In genomic region chr5:67607804-67608673, GRCm38 (mm10) we compare ENCODE assay signal across 8 mouse cellular contexts. TPM values are rescaled to one million over a fixed set of nuclear protein-coding genes. Genes with fewer than 3 reads are reported as not detected.
DNase-seq lines count a peak whose midpoint lies in the region; ATAC-seq lines count a peak whose summit lies in the region.

Gene Shisa3 (plus strand): TSS chr5:67607882.

- no peaks in the 10 kb centered on the region for H3K36me3 ChIP-seq in forebrain, embryonic 12.5 days (replicated peaks)
- H3K36me3 ChIP-seq in hindbrain, embryonic 11.5 days (ENCODE audit: control insufficient read depth, insufficient read depth, low read length) = no peaks in the 10 kb centered on the region
- H3K36me3 ChIP-seq in limb, embryonic 13.5 days = no peaks in the 10 kb centered on the region; the same call in 1 of the 2 replicates
- H3K36me3 ChIP-seq in midbrain, embryonic 14.5 days (ENCODE audit: control insufficient read depth, insufficient read depth, low read length) = no peaks in the 10 kb centered on the region

- no peaks in the 10 kb centered on the region for H3K9me3 ChIP-seq in forebrain, embryonic 12.5 days
- no peaks in the 10 kb centered on the region for H3K9me3 ChIP-seq in hindbrain, embryonic 11.5 days (ENCODE audit: control insufficient read depth, low read length)
- H3K9me3 ChIP-seq in limb, embryonic 13.5 days = no peaks in the 10 kb centered on the region
- H3K9me3 ChIP-seq in midbrain, embryonic 14.5 days (ENCODE audit: control insufficient read depth, low read length) = no peaks in the 10 kb centered on the region

- no peak within 1 kb of the TSS for H3K27ac ChIP-seq in forebrain, embryonic 12.5 days
- H3K27ac ChIP-seq in hindbrain, embryonic 11.5 days (ENCODE audit: low read depth, low read length) = no peak within 1 kb of the TSS
- H3K27ac ChIP-seq in limb, embryonic 13.5 days = peak within 1 kb of the TSS; percentile 52; the same call in 1 of the 2 replicates
- H3K27ac ChIP-seq in midbrain, embryonic 14.5 days (replicated peaks; ENCODE audit: low read depth, low read length) = no peak within 1 kb of the TSS

- H3K27me3 ChIP-seq in forebrain, embryonic 12.5 days = peaks cover 67% of the 10 kb centered on the region
- H3K27me3 ChIP-seq in hindbrain, embryonic 11.5 days (ENCODE audit: control insufficient read depth, insufficient read depth, low read length) = peaks cover 36% of the 10 kb centered on the region
- H3K27me3 ChIP-seq in limb, embryonic 13.5 days = peaks cover 79% of the 10 kb centered on the region
- peaks cover 81% of the 10 kb centered on the region for H3K27me3 ChIP-seq in midbrain, embryonic 14.5 days (ENCODE audit: control insufficient read depth, insufficient read depth, low read length)

- under 1% methylated on average over 86 of the region's 86 CpGs for WGBS in forebrain, embryonic 12.5 days
- WGBS in hindbrain, embryonic 11.5 days = under 1% methylated on average over 86 of the region's 86 CpGs
- WGBS in limb, embryonic 13.5 days = under 1% methylated on average over 86 of the region's 86 CpGs
- under 1% methylated on average over 86 of the region's 86 CpGs for WGBS in midbrain, embryonic 14.5 days

- peak within 1 kb of the TSS; percentile 92 for H3K4me2 ChIP-seq in forebrain, embryonic 12.5 days
- H3K4me2 ChIP-seq in hindbrain, embryonic 11.5 days (replicated peaks; ENCODE audit: low read depth, low read length) = peak within 1 kb of the TSS; percentile 88
- H3K4me2 ChIP-seq in limb, embryonic 13.5 days (replicated peaks) = peak within 1 kb of the TSS; percentile 95
- H3K4me2 ChIP-seq in midbrain, embryonic 14.5 days (ENCODE audit: low read length) = peak within 1 kb of the TSS; percentile 76

- H3K4me1 ChIP-seq in forebrain, embryonic 12.5 days = peaks cover 20% of the 10 kb centered on the region
- H3K4me1 ChIP-seq in hindbrain, embryonic 11.5 days (replicated peaks; ENCODE audit: control insufficient read depth, insufficient read depth, low read length) = 0 out of 2 replicates have a peak, but pooled peaks cover 2% of the 10 kb centered on the region
- peaks cover 39% of the 10 kb centered on the region for H3K4me1 ChIP-seq in limb, embryonic 13.5 days
- H3K4me1 ChIP-seq in midbrain, embryonic 14.5 days (ENCODE audit: control insufficient read depth, insufficient read depth, low read length) = peaks cover 17% of the 10 kb centered on the region

- H3K4me3 ChIP-seq in forebrain, embryonic 12.5 days (replicated peaks) = peak within 1 kb of the TSS; percentile 52
- H3K4me3 ChIP-seq in hindbrain, embryonic 11.5 days (ENCODE audit: low read depth, low read length) = peak within 1 kb of the TSS; percentile 54
- peak within 1 kb of the TSS; percentile 56 for H3K4me3 ChIP-seq in limb, embryonic 13.5 days
- H3K4me3 ChIP-seq in midbrain, embryonic 14.5 days (replicated peaks; ENCODE audit: low read depth, low read length) = peak within 1 kb of the TSS; percentile 39

- H3K9ac ChIP-seq in forebrain, embryonic 12.5 days = peak within 1 kb of the TSS; percentile 56
- H3K9ac ChIP-seq in hindbrain, embryonic 11.5 days (ENCODE audit: low read depth, low read length) = peak within 1 kb of the TSS; percentile 50
- peak within 1 kb of the TSS; percentile 67 for H3K9ac ChIP-seq in limb, embryonic 13.5 days
- H3K9ac ChIP-seq in midbrain, embryonic 14.5 days (replicated peaks; ENCODE audit: low read length) = peak within 1 kb of the TSS; percentile 48; the same call in 1 of the 2 replicates

- ATAC-seq in forebrain, embryonic 12.5 days (ENCODE audit: low FRiP score) = peak; percentile 79
- peak; percentile 85 for ATAC-seq in hindbrain, embryonic 11.5 days (ENCODE audit: low FRiP score)
- ATAC-seq in limb, embryonic 13.5 days (ENCODE audit: low FRiP score, low read depth) = peak; percentile 74
- peak; percentile 73 for ATAC-seq in midbrain, embryonic 14.5 days (ENCODE audit: low FRiP score, low TSS enrichment)

- peak; percentile 10 for DNase-seq in cerebellum, adult 11-12 months
- no peak for DNase-seq in cerebellum, adult 9-10 months
- peak; percentile 58 for DNase-seq in adrenal gland, postnatal 14 days
- DNase-seq in hindbrain, embryonic 11.5 days (ENCODE audit: low spot score) = peak; percentile 74
- peak; percentile 68 for DNase-seq in midbrain, embryonic 14.5 days
- peak; percentile 17 to 27 for DNase-seq in thymus, postnatal 36 days

RNA-seq across cellular contexts. Expression of gene Shisa3, which starts in this region (rescaled TPM):
- total RNA-seq in adrenal gland, postnatal 14 days (2021) = 0.59 and 4.6 TPM in 2 replicates
- 0.95 and 1.6 TPM in 2 replicates for polyA plus RNA-seq in forebrain, embryonic 12.5 days (2016; fragmentation: Nextera tagmentation; extraction: Ambion mirVana)
- polyA plus RNA-seq in hindbrain, embryonic 11.5 days (2014; fragmentation: Nextera tagmentation; extraction: Ambion mirVana) = 3.3 and 5.1 TPM in 2 replicates
- 8.0 and 12.8 TPM in 2 replicates for polyA plus RNA-seq in limb, embryonic 13.5 days (2015; fragmentation: Nextera tagmentation; extraction: Ambion mirVana)
- 24.7 and 32.7 TPM in 2 replicates for polyA plus RNA-seq in midbrain, embryonic 14.5 days (2014; fragmentation: Nextera tagmentation; extraction: Ambion mirVana)
